Mouse (Mus musculus) heart, postnatal 0 days (tissue): Measurements from ENCODE around the gene Rnf43. TPM values are rescaled to one million over a fixed set of nuclear protein-coding genes. Genes with fewer than 3 reads are reported as not detected.

Experiments used
- ATAC-seq: fragments of 200-750 bp; cut with Nextera tagmentation; 2 replicates; pipeline ENCODE4 v1.8.0; 2017; ENCODE audit warnings: low read depth, moderate number of reproducible peaks, moderate library complexity; ENCODE audit not compliant: insufficient read depth
- DNase-seq: peaks from one replicate; pipeline ENCODE4 v3.0.0-alpha.2; 2016; ENCODE audit warnings: low spot score
- H3K27ac ChIP-seq: fragments of 300-500 bp; sonication (generic); 2 replicates; pipeline ENCODE4 v1.5.1; 2014; ENCODE audit warnings: low read depth, mild to moderate bottlenecking
- H3K27me3 ChIP-seq: fragments of 300-500 bp; sonication (generic); 2 replicates; pipeline ENCODE4 v1.6.1; 2014; ENCODE audit warnings: low read length, mixed read lengths; ENCODE audit not compliant: control insufficient read depth, insufficient read depth
- H3K36me3 ChIP-seq: fragments of 300-500 bp; sonication (generic); replicated peaks from 2 replicates; pipeline ENCODE4 v1.6.1; 2014; ENCODE audit warnings: low read length, mixed read lengths; ENCODE audit not compliant: control insufficient read depth, insufficient read depth
- H3K4me1 ChIP-seq: fragments of 300-500 bp; sonication (generic); 2 replicates; pipeline ENCODE4 v1.6.1; 2014; ENCODE audit warnings: antibody characterized with exemption; ENCODE audit not compliant: control insufficient read depth, insufficient read depth
- H3K4me2 ChIP-seq: fragments of 300-500 bp; sonication (generic); 2 replicates; pipeline ENCODE4 v1.6.1; 2014; ENCODE audit warnings: low read depth, mild to moderate bottlenecking, low read length, moderate library complexity
- H3K4me3 ChIP-seq: fragments of 300-500 bp; sonication (generic); 2 replicates; pipeline ENCODE4 v1.5.1; 2014; ENCODE audit warnings: low read depth, low read length
- H3K9ac ChIP-seq: fragments of 300-500 bp; sonication (generic); replicated peaks from 2 replicates; pipeline ENCODE4 v1.6.1; 2014; ENCODE audit warnings: low read depth, low read length, mixed read lengths
- H3K9me3 ChIP-seq: fragments of 300-500 bp; sonication (generic); replicated peaks from 2 replicates; pipeline ENCODE4 v1.6.1; 2016; ENCODE audit warnings: low read length; ENCODE audit not compliant: control insufficient read depth
- CTCF ChIP-seq: IDR thresholded peaks from 2 replicates; pipeline ENCODE4 v1.5.1; 2016; ENCODE audit warnings: antibody characterized with exemption, control low read depth, low read depth
- EP300 ChIP-seq: IDR thresholded peaks from 2 replicates; pipeline ENCODE4 v1.6.1; 2016; ENCODE audit warnings: antibody characterized with exemption, low read depth
- WGBS: fragments of 180-500 bp; shearing (Covaris S2); extraction: QIAGEN DNeasy Blood & Tissue Kit; methylation state at CpG from one replicate; pipeline ENCODE4 v1.1.7; 2014; 5-methylcytosine and 5-hydroxymethylcytosine counted together
- polyA plus RNA-seq: library from polyadenylated mRNA; unstranded; fragments of >200 nt; fragmentation: Nextera tagmentation; extraction: Ambion mirVana; gene quantifications from 2 replicates; pipeline ENCODE4 v1.2.1, GENCODE M21; 2015
- total RNA-seq: library from RNA; depleted of rRNA; stranded (reverse); fragments of >200 nt; gene quantifications from 2 replicates; pipeline ENCODE4 v1.2.3, GENCODE M21; 2014; ENCODE audit warnings: low replicate concordance

The Rnf43 gene
- total and polyA plus RNA-seq, 2 experiments from 2014 or later: 0.48 to 0.73 TPM

DNA sequence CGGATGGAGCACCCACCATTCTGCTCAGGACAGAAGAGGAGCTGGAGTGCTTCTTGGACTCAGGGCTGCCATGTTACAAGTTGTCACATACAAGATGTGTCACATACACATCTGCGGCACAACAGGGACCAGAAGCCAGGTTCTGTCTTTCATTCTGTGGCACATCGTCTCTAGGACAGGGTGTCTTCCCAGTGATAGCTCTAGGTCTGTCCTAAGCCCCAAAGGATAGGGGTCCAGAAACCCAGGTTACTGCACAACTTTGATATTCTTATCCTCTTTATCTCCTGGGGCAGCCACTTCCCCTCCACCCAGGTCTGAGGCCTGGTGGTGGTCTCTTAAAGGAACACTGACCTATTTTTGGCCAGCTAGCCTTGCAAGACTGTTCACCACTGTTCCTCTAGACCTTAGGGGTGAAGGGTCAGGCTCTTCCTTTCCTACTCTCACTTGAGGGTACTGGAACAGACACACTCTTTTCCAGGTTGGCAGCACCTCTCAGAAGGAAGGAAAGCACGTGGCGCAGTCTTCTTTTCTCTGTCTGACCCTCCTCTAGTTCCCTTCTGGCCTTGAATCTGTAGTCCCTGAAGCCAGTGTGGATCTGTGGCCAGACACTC, 91.5 kb downstream of the Rnf43 start:
- Histone ChIP-seq H3K4me3 (no peak overlapping the region; the same call in 1 of the 2 replicates), H3K9me3 (no peaks in the 10 kb centered on the region), H3K4me2 (peak overlapping the region; percentile 38; the same call in 1 of the 2 replicates), H3K9ac (no peak overlapping the region), H3K4me1 (no peaks in the 10 kb centered on the region), H3K27me3 (no peaks in the 10 kb centered on the region), H3K36me3 (no peaks in the 10 kb centered on the region), H3K27ac (peak overlapping the region; percentile 38; the same call in 1 of the 2 replicates)
- DNase-seq (no peak), ATAC-seq (no peak)
- TF ChIP-seq EP300 (no peak), CTCF (no peak)
- 70% methylated on average over 5 of the region's 5 CpGs for WGBS

DNA sequence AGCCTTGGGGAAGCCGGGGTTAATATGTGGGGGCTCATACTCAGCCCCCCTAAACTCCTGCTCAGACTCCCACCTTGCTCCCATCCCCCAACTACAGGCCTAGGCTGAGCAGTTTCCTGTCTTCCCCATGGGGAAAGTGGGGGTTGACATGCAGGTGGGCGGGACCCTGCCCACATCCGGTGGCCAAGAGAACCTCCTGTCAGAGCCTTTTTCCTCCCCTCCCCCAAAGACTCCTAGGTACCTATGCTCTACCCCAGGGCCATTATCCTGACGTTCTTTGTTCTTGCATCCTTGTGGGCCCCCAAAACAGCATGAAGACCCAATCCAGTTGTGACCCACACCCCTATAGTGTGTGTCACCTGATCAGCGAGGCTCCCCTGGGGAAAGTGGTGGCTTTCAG, 92.1 kb downstream of the Rnf43 start:
- DNase-seq (no peak), ATAC-seq (no peak)
- peaks cover 2% of the 10 kb centered on the region; the same call in 1 of the 2 replicates for H3K27me3 ChIP-seq
- H3K9ac ChIP-seq: no peak overlapping the region
- no peaks in the 10 kb centered on the region for H3K4me1 ChIP-seq
- TF ChIP-seq EP300 (no peak), CTCF (no peak)
- peak overlapping the region; percentile 9; the same call in 1 of the 2 replicates for H3K4me3 ChIP-seq
- H3K27ac ChIP-seq: peak overlapping the region; percentile 38; the same call in 1 of the 2 replicates
- peak overlapping the region; percentile 38; the same call in 1 of the 2 replicates for H3K4me2 ChIP-seq
- H3K9me3 ChIP-seq: no peaks in the 10 kb centered on the region
- WGBS: 51% methylated on average over 5 of the region's 5 CpGs
- no peaks in the 10 kb centered on the region for H3K36me3 ChIP-seq

DNA sequence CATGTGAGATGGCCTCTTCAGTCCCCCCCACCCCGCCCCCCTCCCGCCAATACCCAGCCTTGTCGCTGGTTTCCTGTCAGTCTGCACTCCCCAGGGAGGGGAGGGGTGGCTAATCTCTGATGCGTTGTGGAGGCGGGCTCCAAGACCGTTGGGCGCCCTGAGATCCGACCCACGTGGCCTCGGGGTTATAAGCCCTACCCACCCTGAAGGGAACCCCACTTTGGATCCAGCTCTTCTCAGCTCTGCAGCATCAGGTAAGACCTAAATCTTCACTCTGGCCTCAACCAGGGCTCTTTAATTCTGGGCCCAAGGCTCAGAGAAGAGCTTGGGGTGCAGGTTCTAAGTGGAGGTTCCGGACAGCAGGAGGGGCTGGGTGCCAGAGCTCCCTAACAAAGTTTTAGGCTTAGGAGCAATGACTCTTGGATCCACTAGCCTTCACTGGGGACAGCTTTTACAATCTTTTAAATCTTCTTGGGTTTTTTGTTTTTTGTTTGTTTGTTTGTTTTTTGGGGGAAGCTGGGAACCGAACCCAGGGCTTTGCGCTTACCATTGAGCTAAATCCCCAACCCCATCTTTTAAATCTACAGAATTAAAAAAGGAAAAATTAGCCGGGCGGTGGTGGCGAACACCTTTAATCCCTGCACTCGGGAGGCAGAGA, 93.0 kb downstream of the Rnf43 start:
- ATAC-seq (no peak), DNase-seq (no peak)
- H3K4me3 ChIP-seq: peak overlapping the region; percentile 37; the same call in 1 of the 2 replicates
- H3K9ac ChIP-seq: no peak overlapping the region
- 64% methylated on average over 17 of the region's 17 CpGs for WGBS
- H3K4me1 ChIP-seq: no peaks in the 10 kb centered on the region
- H3K36me3 ChIP-seq: no peaks in the 10 kb centered on the region
- peaks cover 11% of the 10 kb centered on the region for H3K27me3 ChIP-seq
- no peak for TF ChIP-seq CTCF
- TF ChIP-seq EP300: no peak
- no peaks in the 10 kb centered on the region for H3K9me3 ChIP-seq
- H3K27ac ChIP-seq: no peak overlapping the region; the same call in 1 of the 2 replicates
- no peak overlapping the region for H3K4me2 ChIP-seq

DNA sequence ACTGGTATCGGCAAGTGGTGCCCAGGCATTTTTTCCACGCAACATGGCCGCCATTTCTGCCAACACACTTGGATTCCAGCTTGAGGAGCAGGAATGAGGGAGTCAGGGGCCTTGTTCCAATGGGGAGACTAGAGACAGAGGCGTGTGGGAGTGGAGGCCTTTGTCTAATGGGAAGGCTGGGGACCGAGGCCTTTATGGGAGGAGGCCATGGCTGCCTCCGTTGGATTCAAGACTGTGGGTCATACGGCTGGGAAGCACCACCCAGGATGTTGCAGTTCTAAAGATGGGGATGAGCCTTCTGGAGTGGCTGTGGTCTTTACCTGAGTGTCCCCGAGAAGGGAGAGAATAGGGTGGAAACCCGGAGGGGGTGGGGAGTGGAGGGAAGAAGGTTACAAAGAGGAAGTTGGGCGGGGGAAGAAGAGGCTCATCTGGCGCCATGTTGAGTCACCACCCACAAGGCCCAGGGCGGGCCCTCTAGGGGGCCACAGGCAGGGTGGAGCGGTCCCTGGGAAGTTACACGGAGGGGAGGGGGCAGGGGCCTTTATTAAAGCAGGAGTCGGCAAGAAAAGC, 93.8 kb downstream of the Rnf43 start:
- ATAC-seq (no peak), DNase-seq (no peak)
- no peaks in the 10 kb centered on the region for H3K36me3 ChIP-seq
- H3K27ac ChIP-seq: no peak overlapping the region; the same call in 1 of the 2 replicates
- H3K9me3 ChIP-seq: no peaks in the 10 kb centered on the region
- peaks cover 20% of the 10 kb centered on the region for H3K27me3 ChIP-seq
- H3K4me3 ChIP-seq: peak overlapping the region; percentile 37
- H3K4me1 ChIP-seq: no peaks in the 10 kb centered on the region
- no peak overlapping the region for H3K4me2 ChIP-seq
- H3K9ac ChIP-seq: no peak overlapping the region; the same call in 1 of the 2 replicates
- TF ChIP-seq CTCF (no peak), EP300 (no peak)
- 81% methylated on average over 15 of the region's 15 CpGs for WGBS

DNA sequence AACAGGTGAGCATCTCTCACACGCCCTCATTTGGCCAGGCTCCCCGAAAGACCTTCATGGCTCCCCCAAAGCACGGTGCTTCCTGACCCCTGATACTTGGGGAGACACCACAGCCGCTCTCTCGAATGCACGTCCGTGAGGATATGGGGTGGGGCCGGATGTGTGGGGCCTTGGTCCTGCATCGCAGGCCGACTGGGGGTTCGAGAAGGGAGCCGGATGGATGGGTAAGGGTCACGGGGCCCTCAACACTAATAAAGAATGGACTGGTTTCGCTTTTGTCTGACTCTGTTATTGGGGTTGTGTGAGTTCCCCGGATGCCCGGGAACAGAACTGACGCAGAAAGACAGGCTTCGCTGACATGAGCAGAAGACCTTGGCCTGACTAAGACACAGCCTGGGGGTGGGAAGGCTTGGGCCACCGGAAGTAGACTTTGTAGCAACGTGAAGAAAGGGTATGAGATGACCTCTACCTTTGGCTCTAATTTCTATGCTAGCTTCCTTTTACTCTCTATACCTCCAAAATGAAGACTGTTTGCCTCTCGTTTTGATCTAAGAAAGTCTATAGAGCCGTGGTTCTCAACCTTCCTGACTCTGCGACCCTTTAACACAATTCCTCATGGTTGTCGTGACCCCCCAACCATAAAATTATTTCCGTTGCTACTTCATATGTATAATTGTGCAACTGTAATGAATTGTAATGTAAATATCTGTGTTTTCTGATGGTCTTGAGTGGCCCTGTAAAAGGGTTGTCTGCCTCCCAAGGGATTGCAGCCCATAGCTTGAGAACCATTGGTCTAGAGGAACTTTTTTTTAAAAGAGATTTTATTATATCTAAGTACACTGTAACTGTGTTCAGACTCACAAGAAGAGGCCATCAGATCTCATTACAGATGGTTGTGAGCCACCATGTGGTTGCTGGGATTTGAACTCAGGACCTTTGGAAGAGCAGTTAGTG, 94.8 kb downstream of the Rnf43 start:
- ATAC-seq (no peak), DNase-seq (no peak)
- H3K27me3 ChIP-seq: peaks cover 29% of the 10 kb centered on the region
- H3K4me1 ChIP-seq: no peaks in the 10 kb centered on the region
- H3K9me3 ChIP-seq: no peaks in the 10 kb centered on the region
- TF ChIP-seq EP300 (no peak), CTCF (no peak)
- no peak overlapping the region; the same call in 1 of the 2 replicates for H3K27ac ChIP-seq
- no peak overlapping the region for H3K4me2 ChIP-seq
- no peak overlapping the region for H3K9ac ChIP-seq
- 79% methylated on average over 25 of the region's 25 CpGs for WGBS
- no peaks in the 10 kb centered on the region for H3K36me3 ChIP-seq
- H3K4me3 ChIP-seq: peak overlapping the region; percentile 37; the same call in 1 of the 2 replicates
